ENCODE assay signal across 19 mouse cellular contexts in genomic region chr19:34382551-34382950, GRCm38 (mm10).
A peak's percentile ranks its signal among the peaks of the same experiment; 100 is the strongest.
DNase-seq lines count a peak whose midpoint lies in the region; ATAC-seq lines count a peak whose summit lies in the region.
"Had no signal": no experiment of that assay in that cellular context is flagged by ENCODE, and none has a peak within 500 bp of the region (broad histone marks: within the 10 kb centered on the region; RNA-seq: fewer than 3 reads in every experiment).

No protein-coding gene starts in this region.

- peak; percentile 95 for DNase-seq in heart, adult 11 months
- DNase-seq in heart, adult 8-10 months (ENCODE audit: low spot score), result no peak
- DNase-seq in 3T3-L1 (ENCODE audit: low read depth, low spot score), result peak; percentile 63
- DNase-seq in fibroblast of lung, adult 2 months (ENCODE audit: low read depth), result peak; percentile 56
- peak; percentile 61 for DNase-seq in lung, postnatal 25 days (ENCODE audit: low spot score)
- no peak for DNase-seq in neural tube, embryonic 10.5 days (ENCODE audit: extremely low spot score, low spot score)
- DNase-seq in layer of hippocampus, postnatal 14 days (ENCODE audit: low spot score in 2 of 2), result no peak
- DNase-seq: adrenal gland, postnatal 25 days; cerebellum, adult 8-10 months; forebrain, postnatal 0 days; kidney, adult 11 months; left cerebral cortex, postnatal 4 days; lung, embryonic 14.5 days; right cerebral cortex, postnatal 14 days; thymus, postnatal 25 days had no signal

- no peak for ATAC-seq in cerebellum, adult (ENCODE audit: insufficient number of reproducible peaks, low FRiP score, low TSS enrichment)
- ATAC-seq: activated CD4-positive, CD25-positive, alpha-beta regulatory T cell, adult 4 months; forebrain, postnatal 0 days; hindbrain, postnatal 0 days; Patski had no signal

Comparison
In these comparisons a context has a peak if more than half of its experiments do, and no peak if none do; other contexts are left out.
1. DNase-seq: peak in heart, adult 11 months (single experiment), 3T3-L1 (single experiment), fibroblast of lung, adult 2 months (single experiment) and lung, postnatal 25 days (single experiment); none in heart, adult 8-10 months (single experiment), neural tube, embryonic 10.5 days (single experiment) and layer of hippocampus, postnatal 14 days (0 of 2).